Mouse (Mus musculus) ES-E14 (cell line): ENCODE measurements around the gene Klhl26.

Experiments used
- MAFK ChIP-seq: IDR thresholded peaks from 2 replicates; pipeline ENCODE4 v1.6.1; 2014; ENCODE audit warnings: mild to moderate bottlenecking, low read depth, low read length, inconsistent platforms; ENCODE audit not compliant: insufficient read depth
- ZC3H11A ChIP-seq: IDR thresholded peaks from 2 replicates; pipeline ENCODE4 v1.6.1; 2012; ENCODE audit warnings: low read depth, mild to moderate bottlenecking, inconsistent platforms, low read length, borderline replicate concordance

DNA sequence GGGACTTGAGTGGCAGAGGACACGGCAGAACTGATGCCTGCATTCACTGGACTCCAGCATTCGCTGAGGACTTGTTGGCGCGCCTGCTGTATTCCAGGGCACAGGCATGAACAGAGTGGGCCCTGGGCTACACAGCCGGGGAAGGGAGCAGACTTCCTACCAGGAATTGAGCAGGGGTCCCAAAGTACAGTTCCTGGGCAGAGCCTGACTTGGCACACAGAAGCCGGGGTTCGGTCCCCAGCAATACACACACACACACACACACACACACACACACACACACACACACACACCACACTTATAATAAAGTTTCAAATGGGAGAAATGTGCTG is 37.0 kb downstream of the Klhl26 start:
- TF ChIP-seq ZC3H11A (no peak), MAFK (no peak)
